Mouse (Mus musculus): ENCODE measurements at regions not wholly inside any gene's neighbourhood (a gene's known extent, or its start where the extent isn't known, plus 50 kb on each side); places are given as distances from the start of the nearest gene placed in this dataset.

- H3K4me3 ChIP-seq (ENCODE audit: inconsistent target) = no peak overlapping the region
- 93% methylated on average over 4 of the region's 4 CpGs for WGBS (ENCODE audit: missing documents)
These were observed 54.6 kb downstream of the Sox4 start for GRCm38 (mm10) chr13:28898900-28899299.

GRCm38 (mm10) chr13:28892896-28893295 is 60.6 kb downstream of the Sox4 start:
- H3K79me2 ChIP-seq (ENCODE audit: inconsistent target) = no peaks in the 10 kb centered on the region
- WGBS (ENCODE audit: missing documents) = 66% methylated on average over 6 of the region's 6 CpGs
- H3K4me3 ChIP-seq (ENCODE audit: inconsistent target) = no peak overlapping the region

More at GRCm38 (mm10) chr13:28898900-28899299, 54.6 kb downstream of the Sox4 start:
- Histone ChIP-seq H3K36me3 (ENCODE audit: inconsistent target) (no peaks in the 10 kb centered on the region), H3K79me2 (ENCODE audit: inconsistent target) (no peaks in the 10 kb centered on the region), H3K27ac (no peak overlapping the region)

DNA sequence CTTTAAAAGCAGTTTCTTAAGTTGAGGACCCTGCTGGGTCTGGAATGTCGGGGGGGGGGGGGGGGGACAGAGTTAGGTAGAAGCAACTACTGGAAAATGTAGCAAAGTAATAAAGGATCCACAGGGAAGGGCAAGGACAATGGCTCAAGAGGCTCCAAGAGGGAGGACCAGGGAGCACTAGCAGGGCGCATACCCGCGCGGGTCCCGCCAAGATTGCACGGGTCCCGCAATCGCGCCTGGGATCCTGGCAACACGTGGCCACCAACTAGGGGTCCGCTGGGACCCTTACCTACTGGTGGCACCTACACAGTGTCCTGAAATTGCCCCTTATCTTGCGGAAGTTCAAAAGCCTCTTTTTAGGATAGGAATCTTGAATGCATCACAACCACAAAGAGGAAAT is 66.4 kb downstream of the Sox4 start:
- Histone ChIP-seq H3K36me3 (ENCODE audit: inconsistent target) (no peaks in the 10 kb centered on the region), H3K27ac (no peak overlapping the region), H3K79me2 (ENCODE audit: inconsistent target) (no peaks in the 10 kb centered on the region), H3K4me3 (ENCODE audit: inconsistent target) (no peak overlapping the region)
- WGBS (ENCODE audit: missing documents) = 30% methylated on average over 13 of the region's 13 CpGs

More at GRCm38 (mm10) chr13:28892896-28893295, 60.6 kb downstream of the Sox4 start:
- no peaks in the 10 kb centered on the region for H3K36me3 ChIP-seq (ENCODE audit: inconsistent target)
- H3K27ac ChIP-seq = no peak overlapping the region

DNA sequence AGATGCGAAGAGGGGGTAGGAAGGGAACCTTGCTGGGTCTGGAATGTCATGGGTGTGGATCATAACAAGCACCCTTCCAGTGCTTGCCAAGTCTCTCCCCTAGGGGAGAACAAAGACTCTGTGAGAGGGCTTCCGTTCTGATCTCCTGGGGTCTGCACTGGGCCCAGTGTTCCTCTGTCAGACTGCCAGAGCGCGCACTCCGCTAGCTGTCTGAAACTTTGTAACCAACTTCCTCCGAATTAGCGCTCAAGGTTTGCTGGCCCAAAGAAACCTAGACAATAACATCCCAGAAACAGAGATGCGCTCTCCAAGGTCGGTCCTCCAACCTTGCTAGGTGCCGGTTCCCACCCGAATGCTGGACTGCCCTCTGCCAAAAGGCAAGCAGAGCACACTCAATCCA is 66.8 kb downstream of the Sox4 start:
- Histone ChIP-seq H3K36me3 (ENCODE audit: inconsistent target) (no peaks in the 10 kb centered on the region), H3K79me2 (ENCODE audit: inconsistent target) (no peaks in the 10 kb centered on the region), H3K27ac (no peak overlapping the region), H3K4me3 (ENCODE audit: inconsistent target) (no peak overlapping the region)
- WGBS (ENCODE audit: missing documents) = 24% methylated on average over 11 of the region's 11 CpGs

GRCm38 (mm10) chr13:28885083-28886037 is 68.2 kb downstream of the Sox4 start:
- H3K4me3 ChIP-seq (ENCODE audit: inconsistent target) = no peak overlapping the region
- WGBS (ENCODE audit: missing documents) = 2% methylated on average over 23 of the region's 30 CpGs
- no peak overlapping the region for H3K27ac ChIP-seq
- H3K36me3 ChIP-seq (ENCODE audit: inconsistent target) = no peaks in the 10 kb centered on the region
- H3K79me2 ChIP-seq (ENCODE audit: inconsistent target) = no peaks in the 10 kb centered on the region

GRCm38 (mm10) chr13:28884191-28884820 is 69.2 kb downstream of the Sox4 start:
- no peak overlapping the region for H3K4me3 ChIP-seq (ENCODE audit: inconsistent target)
- no peaks in the 10 kb centered on the region for H3K36me3 ChIP-seq (ENCODE audit: inconsistent target)
- 5% methylated on average over 26 of the region's 26 CpGs for WGBS (ENCODE audit: missing documents)
- H3K79me2 ChIP-seq (ENCODE audit: inconsistent target) = no peaks in the 10 kb centered on the region
- no peak overlapping the region for H3K27ac ChIP-seq

GRCm38 (mm10) chr13:28883398-28883797 is 70.1 kb downstream of the Sox4 start:
- Histone ChIP-seq H3K4me3 (ENCODE audit: inconsistent target) (no peak overlapping the region), H3K27ac (no peak overlapping the region), H3K36me3 (ENCODE audit: inconsistent target) (no peaks in the 10 kb centered on the region), H3K79me2 (ENCODE audit: inconsistent target) (no peaks in the 10 kb centered on the region)
- WGBS (ENCODE audit: missing documents) = 19% methylated on average over 8 of the region's 8 CpGs

- H3K36me3 ChIP-seq (ENCODE audit: inconsistent target) = no peaks in the 10 kb centered on the region
- H3K27ac ChIP-seq = no peak overlapping the region
- 36% methylated on average over 6 of the region's 6 CpGs for WGBS (ENCODE audit: missing documents)
- no peak overlapping the region for H3K4me3 ChIP-seq (ENCODE audit: inconsistent target)
- no peaks in the 10 kb centered on the region for H3K79me2 ChIP-seq (ENCODE audit: inconsistent target)
These were observed 72.6 kb downstream of the Sox4 start for GRCm38 (mm10) chr13:28880888-28881287.

- Histone ChIP-seq H3K79me2 (ENCODE audit: inconsistent target) (no peaks in the 10 kb centered on the region), H3K4me3 (ENCODE audit: inconsistent target) (no peak overlapping the region), H3K27ac (no peak overlapping the region), H3K36me3 (ENCODE audit: inconsistent target) (no peaks in the 10 kb centered on the region)
- WGBS (ENCODE audit: missing documents) = 63% methylated on average over 3 of the region's 3 CpGs
These were observed 74.8 kb downstream of the Sox4 start for GRCm38 (mm10) chr13:28878692-28879091.

DNA sequence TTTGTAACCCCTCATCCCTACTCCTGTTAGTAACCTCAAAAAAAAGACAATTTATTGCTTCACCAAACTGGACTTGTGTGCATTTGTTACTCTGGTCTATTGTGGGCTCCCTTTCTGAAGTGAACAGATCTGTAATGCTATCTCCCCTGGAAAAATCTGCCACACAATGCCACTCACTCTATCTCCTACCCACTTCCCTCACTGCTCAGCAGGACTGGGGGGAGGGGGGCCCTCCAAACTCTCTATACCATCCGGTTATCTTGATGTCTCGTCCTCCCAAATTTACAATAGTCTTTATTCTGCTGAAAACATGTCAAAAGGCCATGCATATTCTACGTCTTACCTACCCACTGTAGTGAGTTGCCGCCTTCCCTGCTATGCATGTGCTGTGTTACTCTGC is 76.7 kb downstream of the Sox4 start:
- no peaks in the 10 kb centered on the region for H3K36me3 ChIP-seq (ENCODE audit: inconsistent target)
- no peak overlapping the region for H3K27ac ChIP-seq
- H3K79me2 ChIP-seq (ENCODE audit: inconsistent target) = no peaks in the 10 kb centered on the region
- WGBS (ENCODE audit: missing documents) = 44% methylated on average over 4 of the region's 4 CpGs
- H3K4me3 ChIP-seq (ENCODE audit: inconsistent target) = no peak overlapping the region

DNA sequence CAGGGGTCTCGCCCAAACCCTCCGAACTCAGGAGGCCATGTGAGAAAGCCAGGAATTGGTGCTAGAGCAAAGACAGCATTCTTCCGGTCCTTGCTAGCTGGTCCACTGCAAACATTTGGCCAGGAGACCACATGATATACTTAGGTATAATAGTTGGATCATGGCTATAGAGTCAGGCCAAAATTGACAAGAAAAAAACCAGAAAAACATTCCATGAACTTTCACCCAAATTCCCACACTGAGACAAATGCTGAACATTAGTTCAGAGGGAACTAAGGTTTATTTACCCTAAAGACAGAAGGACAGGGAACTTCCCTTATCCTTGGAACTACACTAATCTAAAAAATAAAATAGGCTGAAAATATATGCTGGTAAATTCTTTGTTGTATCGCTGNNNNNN is 82.8 kb downstream of the Sox4 start:
- H3K27ac ChIP-seq = no peak overlapping the region
- H3K4me3 ChIP-seq (ENCODE audit: inconsistent target) = no peak overlapping the region
- WGBS (ENCODE audit: missing documents) = 100% methylated on average over 4 of the region's 4 CpGs

DNA sequence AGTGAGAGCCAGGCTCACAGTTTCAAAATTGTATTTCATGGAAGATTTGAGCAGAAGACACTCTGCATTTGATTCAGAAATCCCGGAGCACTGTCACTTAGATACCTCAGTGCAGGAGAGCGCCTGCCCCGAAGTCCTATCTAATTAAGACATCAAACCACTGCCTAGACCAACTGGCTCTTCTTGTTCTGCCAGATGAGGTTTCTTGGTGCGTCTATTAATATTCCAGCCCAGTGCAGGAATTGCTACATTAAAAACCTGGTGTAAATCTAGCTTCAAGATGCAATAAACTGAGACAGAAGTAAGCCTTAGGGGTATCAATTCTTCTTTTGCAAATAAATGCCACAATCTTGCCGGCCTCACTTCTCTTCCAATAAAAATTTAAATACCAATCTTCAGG is 86.3 kb downstream of the Sox4 start:
- Histone ChIP-seq H3K27ac (no peak overlapping the region), H3K36me3 (ENCODE audit: inconsistent target) (no peaks in the 10 kb centered on the region), H3K4me3 (ENCODE audit: inconsistent target) (no peak overlapping the region), H3K79me2 (ENCODE audit: inconsistent target) (no peaks in the 10 kb centered on the region)
- WGBS (ENCODE audit: missing documents) = 85% methylated on average over 5 of the region's 5 CpGs

More for the DNA sequence above, 82.8 kb downstream of the Sox4 start:
- Histone ChIP-seq H3K36me3 (ENCODE audit: inconsistent target) (no peaks in the 10 kb centered on the region), H3K79me2 (ENCODE audit: inconsistent target) (no peaks in the 10 kb centered on the region)

- Histone ChIP-seq H3K27ac (no peak overlapping the region), H3K79me2 (ENCODE audit: inconsistent target) (no peaks in the 10 kb centered on the region), H3K4me3 (ENCODE audit: inconsistent target) (no peak overlapping the region), H3K36me3 (ENCODE audit: inconsistent target) (no peaks in the 10 kb centered on the region)
- WGBS (ENCODE audit: missing documents) = 95% methylated on average over 2 of the region's 3 CpGs
These were observed 86.8 kb downstream of the Sox4 start for GRCm38 (mm10) chr13:28866686-28867085.

- H3K79me2 ChIP-seq (ENCODE audit: inconsistent target) = no peaks in the 10 kb centered on the region
- no peaks in the 10 kb centered on the region for H3K36me3 ChIP-seq (ENCODE audit: inconsistent target)
- H3K4me3 ChIP-seq (ENCODE audit: inconsistent target) = no peak overlapping the region
- 71% methylated on average over 2 of the region's 2 CpGs for whole genome bisulfite sequencing (ENCODE audit: missing documents)
- no peak overlapping the region for H3K27ac ChIP-seq
These were observed 92.9 kb downstream of the Sox4 start for GRCm38 (mm10) chr13:28860601-28861000.

- 80% methylated on average over 11 of the region's 11 CpGs for WGBS (ENCODE audit: missing documents)
- H3K4me3 ChIP-seq (ENCODE audit: inconsistent target) = no peak overlapping the region
These were observed 93.6 kb downstream of the Sox4 start for GRCm38 (mm10) chr13:28859829-28860427.

More at GRCm38 (mm10) chr13:28859829-28860427, 93.6 kb downstream of the Sox4 start:
- Histone ChIP-seq H3K79me2 (ENCODE audit: inconsistent target) (no peaks in the 10 kb centered on the region), H3K36me3 (ENCODE audit: inconsistent target) (no peaks in the 10 kb centered on the region), H3K27ac (no peak overlapping the region)
